Mouse (Mus musculus) ovary, adult 18-20 months (tissue): ENCODE measurements around the gene Txnrd2.

Source experiments
- DNase-seq: peaks from one replicate; pipeline ENCODE4 v3.0.0; 2022; ENCODE audit warnings: low spot score, mixed read lengths

Txnrd2 gene

GRCm38 (mm10) chr16:18416837-18417236 lies 9.3 kb upstream of the Txnrd2 start:
- no peak for DNase-seq

DNA sequence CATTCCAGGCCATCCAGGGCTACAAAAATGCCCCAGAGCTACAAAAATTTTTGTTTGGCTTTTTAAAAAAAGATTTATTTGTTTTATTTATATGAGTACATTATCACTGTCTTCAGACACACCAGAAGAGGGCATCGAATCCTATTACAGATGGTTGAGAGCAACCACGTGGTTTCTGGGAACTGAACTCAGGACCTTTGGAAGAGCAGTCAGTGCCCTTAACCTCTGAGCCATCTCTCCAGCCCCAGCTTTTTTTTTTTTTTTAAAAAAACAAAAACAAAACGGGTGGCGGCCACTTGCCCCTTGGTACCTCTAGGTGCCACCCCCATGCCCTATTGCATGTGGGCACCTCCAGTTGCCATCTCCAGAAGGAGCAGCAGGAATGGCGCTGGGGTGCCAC lies 8.7 kb upstream of the Txnrd2 start:
- no peak for DNase-seq

GRCm38 (mm10) chr16:18418756-18419602 lies 7.2 kb upstream of the Txnrd2 start:
- no peak for DNase-seq

DNA sequence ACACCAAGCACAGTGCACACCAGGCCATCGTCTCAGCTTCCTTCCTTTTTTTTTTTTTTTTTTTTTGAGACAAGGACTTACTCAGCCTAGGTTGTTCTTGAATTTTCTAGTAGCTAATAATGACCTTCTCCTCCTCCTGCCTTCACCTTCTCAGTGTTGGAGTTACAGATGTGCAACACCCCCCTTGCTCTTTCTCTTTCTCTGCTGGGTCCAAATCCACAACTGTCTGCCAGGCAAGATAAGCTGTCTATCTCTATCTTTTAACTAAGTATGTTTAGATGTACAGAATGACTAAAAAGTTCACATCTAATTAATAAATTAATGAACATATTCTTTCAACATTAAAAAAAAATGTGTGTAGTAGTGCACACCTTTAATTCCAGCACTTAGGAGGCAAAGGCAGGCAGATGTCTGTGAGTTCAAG lies 6.6 kb upstream of the Txnrd2 start:
- no peak for DNase-seq

DNA sequence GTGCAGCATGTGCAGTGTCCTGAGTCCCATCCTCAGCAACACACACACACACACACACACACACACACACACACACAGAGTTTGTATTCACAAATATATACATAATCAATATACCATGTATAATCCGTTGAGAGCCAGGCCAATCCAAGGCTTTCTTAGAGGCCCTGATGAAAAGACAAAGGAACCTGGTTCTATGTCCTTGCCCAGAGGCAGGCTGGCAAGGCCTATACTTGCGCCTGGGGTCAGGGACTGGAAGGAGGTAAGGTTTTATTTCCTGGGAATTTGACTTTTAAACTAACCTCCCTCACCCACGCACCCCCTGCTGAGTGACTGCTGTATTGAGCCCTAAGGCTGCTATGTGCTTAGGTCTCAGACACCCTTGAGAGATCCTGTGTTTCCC lies 5.6 kb upstream of the Txnrd2 start:
- DNase-seq: no peak

DNA sequence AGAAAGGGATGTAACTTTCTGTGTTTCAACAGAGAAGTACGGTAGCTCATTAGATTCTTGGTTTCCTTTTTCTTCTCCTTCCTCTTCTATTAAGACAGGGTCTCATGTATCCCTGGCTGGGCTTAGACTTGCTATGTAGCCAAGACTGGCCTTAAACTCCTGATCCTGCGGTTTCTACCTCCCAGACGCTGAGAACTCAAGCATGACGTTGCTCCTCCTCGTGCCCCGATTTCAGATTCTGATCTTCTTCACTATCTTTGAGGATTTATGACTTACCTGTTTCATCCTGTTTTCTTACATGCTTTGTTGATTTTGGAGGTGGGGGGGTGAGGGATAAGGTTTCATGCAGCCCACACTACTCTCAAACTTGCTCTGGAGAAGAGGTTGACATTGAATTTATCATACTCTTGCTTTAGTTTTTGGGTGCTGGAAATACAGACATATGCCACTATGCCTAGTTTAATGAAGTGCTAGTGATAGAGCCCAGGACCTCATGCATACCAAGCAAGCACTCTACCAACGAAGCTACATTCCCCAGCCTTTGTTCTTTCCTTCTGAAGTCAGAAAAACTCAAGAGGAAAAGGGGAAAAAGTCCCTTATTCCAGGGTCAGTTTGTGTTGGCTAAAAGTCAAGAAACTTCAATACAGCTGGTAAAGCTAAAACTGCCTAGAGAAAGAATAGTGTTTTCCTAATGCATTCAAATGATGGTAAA lies 2.8 kb upstream of the Txnrd2 start:
- DNase-seq: no peak

DNA sequence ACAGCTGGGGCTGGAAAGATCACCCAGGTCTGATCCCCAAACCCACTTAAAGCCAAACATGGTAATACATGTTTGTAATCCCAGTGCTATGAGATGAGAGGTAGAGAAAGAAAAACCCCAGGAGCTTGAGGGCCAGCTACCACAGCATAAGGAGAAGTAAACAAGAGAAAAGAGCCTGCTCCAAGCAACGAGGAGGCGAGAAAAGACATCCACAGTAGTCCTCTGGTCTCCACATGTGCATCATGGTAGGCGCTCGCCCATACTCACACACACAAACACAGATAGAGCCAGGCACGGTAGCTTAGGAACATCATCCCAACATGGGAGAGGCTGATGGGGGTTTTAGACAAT lies 2.3 kb upstream of the Txnrd2 start:
- no peak for DNase-seq

DNA sequence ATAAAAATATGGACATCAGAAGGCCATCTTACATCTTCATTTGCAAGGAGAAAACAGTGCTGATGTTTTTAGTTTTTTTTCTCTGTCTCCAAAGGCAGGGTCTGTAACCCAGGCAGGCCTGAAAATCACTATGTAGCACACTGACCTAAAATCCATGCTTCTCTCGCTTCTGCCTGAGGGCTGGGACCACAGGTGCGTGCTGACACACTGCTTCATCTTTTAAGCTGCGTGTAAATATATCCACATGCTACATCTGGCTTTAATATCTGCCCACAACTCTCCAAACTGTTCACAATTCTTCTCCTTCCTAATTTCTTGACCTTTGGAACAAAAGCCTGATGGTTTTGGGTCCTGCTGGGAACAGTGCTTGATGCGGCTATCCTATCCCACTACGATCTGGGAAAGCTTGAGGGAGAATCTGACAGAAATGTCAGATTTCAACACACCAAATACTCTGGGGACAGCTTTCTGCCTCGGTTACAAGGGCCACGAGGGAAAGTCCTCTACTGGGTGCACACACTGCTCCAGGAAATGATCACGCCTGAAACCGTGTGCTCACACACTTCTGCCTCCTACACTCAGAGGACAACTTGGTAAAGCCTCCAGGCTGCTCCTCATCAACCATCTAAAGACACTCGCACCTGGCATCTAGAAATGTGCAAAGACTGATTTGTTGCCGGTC lies 1.7 kb upstream of the Txnrd2 start:
- DNase-seq: no peak

- no peak for DNase-seq
These were observed 539 bp upstream of the Txnrd2 start for GRCm38 (mm10) chr16:18425475-18426214.

- no peak for DNase-seq
These were observed 657 bp downstream of the Txnrd2 start, which contains the start of gene Comt for GRCm38 (mm10) chr16:18426802-18427280. Comt (minus strand) TSS chr16:18426852.

- no peak for DNase-seq
These were observed 1.9 kb downstream of the Txnrd2 start for GRCm38 (mm10) chr16:18428011-18428515.

DNA sequence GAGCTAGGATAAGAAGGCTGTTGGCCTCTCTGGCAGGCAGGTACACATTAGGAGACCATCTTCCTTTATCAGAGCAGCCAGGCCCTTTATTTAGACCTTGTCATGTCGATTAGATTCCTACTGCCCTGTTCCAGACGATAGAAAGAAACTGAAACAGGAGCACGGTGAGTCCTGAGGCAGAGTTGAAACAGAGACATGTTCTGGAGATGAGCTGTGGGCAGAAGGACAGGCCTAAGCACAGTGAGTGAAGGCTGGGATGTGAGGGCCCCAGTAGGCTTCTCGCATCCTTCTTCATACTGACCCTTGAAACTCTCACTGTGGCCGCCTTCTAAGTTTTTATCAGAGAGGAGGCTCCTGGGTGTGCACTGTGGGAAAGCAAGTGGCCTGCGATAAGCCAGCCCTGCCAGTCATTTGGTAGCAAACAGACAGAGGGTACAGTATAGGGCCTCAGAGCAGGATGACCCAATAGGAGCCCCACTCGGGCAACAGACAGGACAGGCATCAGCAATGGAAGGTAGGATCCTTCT lies 2.4 kb downstream of the Txnrd2 start:
- DNase-seq: no peak

- DNase-seq: no peak
These were observed 3.5 kb downstream of the Txnrd2 start for GRCm38 (mm10) chr16:18429641-18430040.

- DNase-seq: no peak
These were observed 4.5 kb downstream of the Txnrd2 start for GRCm38 (mm10) chr16:18430641-18431212.

DNA sequence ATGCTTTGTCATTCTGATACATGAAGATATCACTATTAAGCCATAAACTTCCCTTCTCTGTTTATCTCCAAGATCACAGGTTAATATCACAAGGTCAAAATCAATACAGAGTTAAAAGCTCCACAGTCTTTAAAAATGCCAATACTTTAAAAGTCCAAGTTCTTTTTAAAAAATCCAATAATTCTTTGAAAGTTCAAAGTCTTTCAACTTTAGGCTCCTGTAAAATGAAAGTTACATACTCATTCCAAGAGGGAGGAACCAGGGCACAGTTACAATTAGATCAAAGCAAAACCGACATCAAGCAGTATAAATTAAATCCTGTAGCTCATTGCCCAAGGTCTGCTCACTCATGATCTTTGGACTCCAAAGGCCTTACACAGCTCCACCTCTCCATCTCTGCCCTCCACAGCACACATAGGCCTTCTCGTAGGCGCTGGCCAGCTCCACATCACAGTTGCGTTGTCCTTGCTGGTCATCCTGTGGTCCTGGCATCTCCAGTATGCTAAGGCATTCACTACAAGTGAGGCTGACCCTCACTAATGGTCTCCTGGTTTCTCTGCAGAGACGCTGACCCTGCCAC lies 7.2 kb downstream of the Txnrd2 start:
- no peak for DNase-seq

DNA sequence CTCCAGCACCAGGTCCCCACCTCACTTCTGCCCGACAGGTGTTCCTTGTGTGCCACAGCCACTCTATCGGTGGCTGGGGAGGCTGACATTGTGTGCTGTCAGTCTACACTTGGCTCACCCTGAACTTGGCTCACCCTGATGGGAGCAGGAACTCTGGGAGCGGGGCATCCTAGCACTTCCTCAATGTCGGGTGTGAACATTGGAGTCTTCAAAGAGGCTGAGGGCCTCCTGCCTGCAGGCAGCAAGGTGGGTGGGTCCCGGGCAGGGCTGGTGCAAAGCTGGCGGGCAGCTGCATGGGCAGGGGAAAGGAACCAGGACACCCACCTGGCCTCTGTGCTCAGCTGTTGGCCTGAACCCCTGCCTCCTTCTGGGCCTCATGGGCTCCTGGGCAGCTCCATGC lies 9.9 kb downstream of the Txnrd2 start:
- no peak for DNase-seq

- DNase-seq: peak; percentile 71
These were observed 17.2 kb downstream of the Txnrd2 start for GRCm38 (mm10) chr16:18443385-18443841.

DNA sequence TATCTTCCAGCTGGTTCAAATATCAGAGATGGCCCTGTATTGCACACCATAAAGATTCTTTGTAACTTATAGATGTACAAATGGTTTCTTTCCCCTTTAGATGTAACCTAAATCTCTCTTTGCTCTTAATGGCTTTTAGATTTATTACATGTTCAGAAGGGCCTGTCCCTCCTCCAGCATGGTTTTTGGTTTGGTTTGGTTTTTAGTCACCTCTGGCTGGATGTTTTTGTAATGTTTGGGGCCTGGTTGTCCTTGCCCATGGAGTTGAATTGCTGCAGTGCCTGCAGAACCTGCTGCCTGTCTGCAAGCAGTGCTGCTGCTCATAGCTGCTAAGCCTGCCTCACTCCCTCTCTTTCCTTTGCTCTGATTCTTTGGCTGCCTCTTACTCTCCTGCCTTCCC lies 21.1 kb downstream of the Txnrd2 start:
- no peak for DNase-seq

- DNase-seq: no peak
These were observed 21.9 kb downstream of the Txnrd2 start for GRCm38 (mm10) chr16:18448104-18448503.

- no peak for DNase-seq
These were observed 22.8 kb downstream of the Txnrd2 start for GRCm38 (mm10) chr16:18449005-18449404.
